Mouse (Mus musculus) megakaryocyte, embryonic 14.5 days (primary cell): ENCODE results near the gene Ddx10. TPM values are rescaled to one million over a fixed set of nuclear protein-coding genes. Genes with fewer than 3 reads are reported as not detected.
"Not testable (repeated sequence)": the region's sequence is repeated elsewhere in the genome, so short reads cannot be mapped to it uniquely, and the experiment has no call there.

ENCODE experiments used
- H3K27me3 ChIP-seq: replicated peaks from 2 replicates; pipeline ENCODE3; 2012; ENCODE audit warnings: inconsistent platforms
- H3K36me3 ChIP-seq: replicated peaks from 2 replicates; pipeline ENCODE3; 2012; ENCODE audit warnings: low read length, inconsistent platforms, mixed read lengths
- H3K4me1 ChIP-seq: 2 replicates; pipeline ENCODE4 v1.6.1; 2012; ENCODE audit warnings: inconsistent platforms
- H3K4me3 ChIP-seq: replicated peaks from 2 replicates; pipeline ENCODE3; 2012; ENCODE audit warnings: moderate library complexity, mild to moderate bottlenecking, inconsistent platforms
- H3K9me3 ChIP-seq: 2 replicates; pipeline ENCODE4 v1.6.1; 2012; ENCODE audit warnings: inconsistent platforms
- FLI1 ChIP-seq: IDR thresholded peaks from 2 replicates; pipeline ENCODE4 v1.6.1; 2012; ENCODE audit warnings: low read length, inconsistent platforms, mixed read lengths
- GATA1 ChIP-seq: IDR thresholded peaks from 3 replicates; pipeline ENCODE4 v1.6.1; 2012; ENCODE audit warnings: mixed read lengths, low read length, inconsistent platforms, borderline replicate concordance
- polyA plus RNA-seq: library from polyadenylated mRNA; stranded (reverse); fragments of >175 nt; gene quantifications from 2 replicates; pipeline ENCODE4 v1.2.3, GENCODE M21; 2012; ENCODE audit warnings: low replicate concordance; ENCODE audit not compliant: insufficient read depth

Gene Ddx10
- polyA plus RNA-seq, 1 experiment = 4.8 TPM

GRCm38 (mm10) chr9:53174590-53174989, 73.3 kb downstream of the Ddx10 start:
- Histone ChIP-seq H3K4me1 (peaks cover 26% of the 10 kb centered on the region), H3K36me3 (peaks cover 5% of the 10 kb centered on the region), H3K27me3 (no peaks in the 10 kb centered on the region), H3K9me3 (no peaks in the 10 kb centered on the region), H3K4me3 (peak overlapping the region; percentile 29)
- no peak for TF ChIP-seq FLI1
- TF ChIP-seq GATA1 = peak; percentile 44; the same call in 1 of the 3 replicates

GRCm38 (mm10) chr9:53173258-53173657, 74.6 kb downstream of the Ddx10 start:
- Histone ChIP-seq H3K9me3 (no peaks in the 10 kb centered on the region), H3K27me3 (no peaks in the 10 kb centered on the region), H3K4me3 (no peak overlapping the region), H3K4me1 (peaks cover 24% of the 10 kb centered on the region), H3K36me3 (no peaks in the 10 kb centered on the region)
- no peak for TF ChIP-seq GATA1
- no peak for TF ChIP-seq FLI1

- no peaks in the 10 kb centered on the region for H3K9me3 ChIP-seq
- no peak for TF ChIP-seq GATA1
- no peak for TF ChIP-seq FLI1
- H3K27me3 ChIP-seq = no peaks in the 10 kb centered on the region
- peaks cover 12% of the 10 kb centered on the region for H3K36me3 ChIP-seq
- no peaks in the 10 kb centered on the region for H3K4me1 ChIP-seq
- no peak overlapping the region for H3K4me3 ChIP-seq
These were observed 103.6 kb downstream of the Ddx10 start for GRCm38 (mm10) chr9:53144266-53144665.

- Histone ChIP-seq H3K36me3 (peaks cover 7% of the 10 kb centered on the region), H3K9me3 (no peaks in the 10 kb centered on the region), H3K4me3 (no peak overlapping the region), H3K27me3 (no peaks in the 10 kb centered on the region), H3K4me1 (no peaks in the 10 kb centered on the region)
- no peak for TF ChIP-seq FLI1
- TF ChIP-seq GATA1 = no peak
These were observed 104.3 kb downstream of the Ddx10 start for GRCm38 (mm10) chr9:53143508-53143907.

GRCm38 (mm10) chr9:53142424-53142823, 105.4 kb downstream of the Ddx10 start:
- H3K4me1 ChIP-seq, H3K4me3 ChIP-seq, H3K9me3 ChIP-seq, H3K36me3 ChIP-seq, H3K27me3 ChIP-seq: not testable (repeated sequence)

GRCm38 (mm10) chr9:53140610-53141165, 107.2 kb downstream of the Ddx10 start:
- Histone ChIP-seq H3K27me3 (no peaks in the 10 kb centered on the region), H3K36me3 (no peaks in the 10 kb centered on the region), H3K4me3 (no peak overlapping the region), H3K4me1 (no peaks in the 10 kb centered on the region), H3K9me3 (no peaks in the 10 kb centered on the region)
- TF ChIP-seq GATA1 = no peak
- TF ChIP-seq FLI1 = no peak

GRCm38 (mm10) chr9:53132826-53133225, 115.0 kb downstream of the Ddx10 start:
- H3K9me3 ChIP-seq = no peaks in the 10 kb centered on the region
- H3K36me3 ChIP-seq = peaks cover 7% of the 10 kb centered on the region
- TF ChIP-seq GATA1 = no peak
- no peak for TF ChIP-seq FLI1
- no peaks in the 10 kb centered on the region for H3K27me3 ChIP-seq
- H3K4me1 ChIP-seq = peaks cover 16% of the 10 kb centered on the region; the same call in 1 of the 2 replicates
- no peak overlapping the region for H3K4me3 ChIP-seq

GRCm38 (mm10) chr9:53130460-53130859, 117.4 kb downstream of the Ddx10 start:
- Histone ChIP-seq H3K27me3 (no peaks in the 10 kb centered on the region), H3K36me3 (peaks cover 15% of the 10 kb centered on the region), H3K4me3 (no peak overlapping the region), H3K4me1 (peaks cover 16% of the 10 kb centered on the region; the same call in 1 of the 2 replicates), H3K9me3 (peaks cover 5% of the 10 kb centered on the region)
- TF ChIP-seq FLI1 (no peak), GATA1 (no peak)

- H3K4me1 ChIP-seq = peaks cover 29% of the 10 kb centered on the region
- H3K4me3 ChIP-seq = peak overlapping the region; percentile 33
- H3K27me3 ChIP-seq = no peaks in the 10 kb centered on the region
- H3K9me3 ChIP-seq = no peaks in the 10 kb centered on the region
- TF ChIP-seq GATA1 (no peak), FLI1 (no peak)
- H3K36me3 ChIP-seq = peaks cover 17% of the 10 kb centered on the region
These were observed 146.8 kb downstream of the Ddx10 start for GRCm38 (mm10) chr9:53101103-53101502.

- no peak for TF ChIP-seq GATA1
- no peak for TF ChIP-seq FLI1
- no peaks in the 10 kb centered on the region for H3K27me3 ChIP-seq
- H3K36me3 ChIP-seq = peaks cover 20% of the 10 kb centered on the region
These were observed 152.3 kb downstream of the Ddx10 start for GRCm38 (mm10) chr9:53095319-53096165.

More at GRCm38 (mm10) chr9:53095319-53096165, 152.3 kb downstream of the Ddx10 start:
- Histone ChIP-seq H3K4me1 (peaks cover 1% of the 10 kb centered on the region; the same call in 1 of the 2 replicates), H3K4me3 (no peak overlapping the region), H3K9me3 (no peaks in the 10 kb centered on the region)
